Mouse (Mus musculus) bone marrow macrophage, adult 2 months (primary cell): Measurements from ENCODE around the gene Myrf. TPM values are rescaled to one million over a fixed set of nuclear protein-coding genes. Genes with fewer than 3 reads are reported as not detected.

Source experiments
- H3K27ac ChIP-seq: 2 replicates; pipeline ENCODE4 v1.5.1; 2012; ENCODE audit warnings: low read depth, low read length; ENCODE audit not compliant: insufficient read depth
- H3K4me1 ChIP-seq: 2 replicates; pipeline ENCODE4 v1.6.1; 2012; ENCODE audit warnings: low read length; ENCODE audit not compliant: control insufficient read depth, insufficient read depth
- H3K4me3 ChIP-seq: 2 replicates; pipeline ENCODE4 v1.5.1; 2012; ENCODE audit warnings: mild to moderate bottlenecking, low read length, moderate library complexity; ENCODE audit not compliant: insufficient read depth
- CTCF ChIP-seq: IDR thresholded peaks from 2 replicates; pipeline ENCODE4 v1.5.1; 2012; ENCODE audit warnings: low read depth, mild to moderate bottlenecking, low read length, moderate library complexity
- POLR2A ChIP-seq: IDR thresholded peaks from 2 replicates; pipeline ENCODE4 v1.6.1; 2012; ENCODE audit warnings: mild to moderate bottlenecking, low read depth, low read length, borderline replicate concordance
- polyA plus RNA-seq: library from polyadenylated mRNA; stranded (reverse); fragments of >200 nt; gene quantifications from 2 replicates; pipeline ENCODE4 v1.2.4, GENCODE M21; 2012; ENCODE audit not compliant: missing spikeins, insufficient read depth, insufficient read length

Gene Myrf
- polyA plus RNA-seq, 1 experiment: 0.12 TPM

- Histone ChIP-seq H3K4me1 (peaks cover 65% of the 10 kb centered on the region), H3K4me3 (no peak overlapping the region), H3K27ac (no peak overlapping the region)
- no peak for TF ChIP-seq POLR2A
- TF ChIP-seq CTCF: no peak
Observed at GRCm38 (mm10) chr19:10276483-10277144, 36.1 kb upstream of the Myrf start.

GRCm38 (mm10) chr19:10274056-10274455, 33.5 kb upstream of the Myrf start:
- Histone ChIP-seq H3K4me3 (no peak overlapping the region), H3K4me1 (peaks cover 45% of the 10 kb centered on the region), H3K27ac (no peak overlapping the region)
- TF ChIP-seq CTCF (no peak), POLR2A (no peak)

- no peak for TF ChIP-seq POLR2A
- no peak for TF ChIP-seq CTCF
- H3K4me1 ChIP-seq: peaks cover 32% of the 10 kb centered on the region
- H3K27ac ChIP-seq: no peak overlapping the region
- no peak overlapping the region for H3K4me3 ChIP-seq
Observed at GRCm38 (mm10) chr19:10272746-10273145, 32.2 kb upstream of the Myrf start.

- TF ChIP-seq CTCF: no peak
- TF ChIP-seq POLR2A: no peak
- H3K4me3 ChIP-seq: no peak overlapping the region
- peaks cover 28% of the 10 kb centered on the region for H3K4me1 ChIP-seq
- H3K27ac ChIP-seq: no peak overlapping the region
Observed at GRCm38 (mm10) chr19:10271592-10271991, 31.0 kb upstream of the Myrf start.

GRCm38 (mm10) chr19:10270356-10270755, 29.8 kb upstream of the Myrf start:
- TF ChIP-seq CTCF (no peak), POLR2A (no peak)
- Histone ChIP-seq H3K27ac (no peak overlapping the region), H3K4me1 (peaks cover 23% of the 10 kb centered on the region), H3K4me3 (no peak overlapping the region)

GRCm38 (mm10) chr19:10268851-10269250, 28.3 kb upstream of the Myrf start:
- Histone ChIP-seq H3K27ac (no peak overlapping the region), H3K4me3 (no peak overlapping the region), H3K4me1 (peaks cover 17% of the 10 kb centered on the region)
- TF ChIP-seq CTCF (no peak), POLR2A (no peak)

GRCm38 (mm10) chr19:10267953-10268352, 27.4 kb upstream of the Myrf start:
- Histone ChIP-seq H3K4me1 (peaks cover 9% of the 10 kb centered on the region), H3K4me3 (no peak overlapping the region), H3K27ac (no peak overlapping the region)
- no peak for TF ChIP-seq POLR2A
- TF ChIP-seq CTCF: no peak

GRCm38 (mm10) chr19:10267057-10267456, 26.5 kb upstream of the Myrf start:
- H3K4me1 ChIP-seq: peaks cover 6% of the 10 kb centered on the region
- no peak overlapping the region for H3K27ac ChIP-seq
- H3K4me3 ChIP-seq: no peak overlapping the region
- TF ChIP-seq CTCF: no peak
- TF ChIP-seq POLR2A: no peak

GRCm38 (mm10) chr19:10266196-10266850, 25.8 kb upstream of the Myrf start:
- peaks cover 6% of the 10 kb centered on the region for H3K4me1 ChIP-seq
- no peak for TF ChIP-seq POLR2A
- peak; percentile 64; the same call in 1 of the 2 replicates for TF ChIP-seq CTCF
- H3K4me3 ChIP-seq: no peak overlapping the region
- no peak overlapping the region for H3K27ac ChIP-seq

- no peak overlapping the region for H3K27ac ChIP-seq
- TF ChIP-seq POLR2A (no peak), CTCF (no peak)
- peaks cover 3% of the 10 kb centered on the region; the same call in 1 of the 2 replicates for H3K4me1 ChIP-seq
- no peak overlapping the region for H3K4me3 ChIP-seq
Observed at GRCm38 (mm10) chr19:10261369-10261768, 20.8 kb upstream of the Myrf start.
